Mouse (Mus musculus) intestine, embryonic 16.5 days (tissue): ENCODE data around the gene Bcl2a1b. TPM values are rescaled to one million over a fixed set of nuclear protein-coding genes. Genes with fewer than 3 reads are reported as not detected.
"Not testable (repeated sequence)": the region's sequence is repeated elsewhere in the genome, so short reads cannot be mapped to it uniquely, and the experiment has no call there.

Source experiments
- ATAC-seq: fragments of 200-750 bp; cut with Nextera tagmentation; 2 replicates; pipeline ENCODE4 v1.8.0; 2017; ENCODE audit warnings: moderate TSS enrichment, moderate library complexity
- H3K27ac ChIP-seq: fragments of 300-500 bp; sonication (generic); 2 replicates; pipeline ENCODE4 v1.5.1; 2014; ENCODE audit warnings: mild to moderate bottlenecking, low read length
- H3K27me3 ChIP-seq: fragments of 300-500 bp; sonication (generic); replicated peaks from 2 replicates; pipeline ENCODE4 v1.6.1; 2014; ENCODE audit warnings: low read length, control low read depth, mixed read lengths; ENCODE audit not compliant: control insufficient read depth, insufficient read depth
- H3K36me3 ChIP-seq: fragments of 300-500 bp; sonication (generic); 2 replicates; pipeline ENCODE4 v1.6.1; 2014; ENCODE audit warnings: low read length, control low read depth; ENCODE audit not compliant: control insufficient read depth, insufficient read depth
- H3K4me1 ChIP-seq: fragments of 300-500 bp; sonication (generic); 2 replicates; pipeline ENCODE4 v1.6.1; 2014; ENCODE audit warnings: low read length, control low read depth, mixed read lengths; ENCODE audit not compliant: control insufficient read depth, insufficient read depth
- H3K4me2 ChIP-seq: fragments of 300-500 bp; sonication (generic); 2 replicates; pipeline ENCODE4 v1.6.1; 2014; ENCODE audit warnings: low read depth, low read length, control low read depth
- H3K4me3 ChIP-seq: fragments of 300-500 bp; sonication (generic); 2 replicates; pipeline ENCODE4 v1.5.1; 2014; ENCODE audit warnings: mild to moderate bottlenecking, low read length
- H3K9ac ChIP-seq: fragments of 300-500 bp; sonication (generic); 2 replicates; pipeline ENCODE4 v1.6.1; 2014; ENCODE audit warnings: low read depth, low read length
- H3K9me3 ChIP-seq: fragments of 300-500 bp; sonication (generic); 2 replicates; pipeline ENCODE4 v1.6.1; 2016; ENCODE audit warnings: low read length, control low read depth; ENCODE audit not compliant: control insufficient read depth
- WGBS: fragments of 180-500 bp; shearing (Covaris S2); extraction: QIAGEN DNeasy Blood & Tissue Kit; methylation state at CpG from one replicate; pipeline ENCODE4 v1.1.7; 2014; 5-methylcytosine and 5-hydroxymethylcytosine counted together
- polyA plus RNA-seq: library from polyadenylated mRNA; unstranded; fragments of >200 nt; fragmentation: Nextera tagmentation; extraction: Ambion mirVana; gene quantifications from 2 replicates; pipeline ENCODE4 v1.2.1, GENCODE M21; 2015

Gene Bcl2a1b
- polyA plus RNA-seq, 1 experiment from 2014 or later = 4.1 TPM

DNA sequence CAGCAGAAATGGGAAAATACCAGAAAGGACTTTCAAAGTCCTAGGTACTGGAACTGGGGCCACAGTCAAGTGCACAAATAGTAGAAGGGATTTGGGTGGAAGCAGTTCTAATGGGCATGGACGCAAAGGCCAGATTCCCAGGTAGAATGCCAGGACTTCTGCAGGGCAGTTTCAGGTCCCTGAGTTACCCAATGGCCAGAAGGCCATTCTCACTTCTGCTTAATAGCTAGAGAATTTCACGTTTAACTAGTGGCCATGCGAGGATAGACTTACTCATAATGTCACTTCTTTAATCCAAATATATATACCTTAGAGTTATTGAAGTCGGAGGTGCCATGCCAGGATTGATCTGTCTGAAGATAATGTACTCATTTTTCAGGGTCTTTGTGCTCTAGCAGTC is 38.1 kb downstream of the Bcl2a1b start:
- 83% methylated on average over 4 of the region's 4 CpGs for WGBS
- H3K36me3 ChIP-seq, ATAC-seq: not testable (repeated sequence)

DNA sequence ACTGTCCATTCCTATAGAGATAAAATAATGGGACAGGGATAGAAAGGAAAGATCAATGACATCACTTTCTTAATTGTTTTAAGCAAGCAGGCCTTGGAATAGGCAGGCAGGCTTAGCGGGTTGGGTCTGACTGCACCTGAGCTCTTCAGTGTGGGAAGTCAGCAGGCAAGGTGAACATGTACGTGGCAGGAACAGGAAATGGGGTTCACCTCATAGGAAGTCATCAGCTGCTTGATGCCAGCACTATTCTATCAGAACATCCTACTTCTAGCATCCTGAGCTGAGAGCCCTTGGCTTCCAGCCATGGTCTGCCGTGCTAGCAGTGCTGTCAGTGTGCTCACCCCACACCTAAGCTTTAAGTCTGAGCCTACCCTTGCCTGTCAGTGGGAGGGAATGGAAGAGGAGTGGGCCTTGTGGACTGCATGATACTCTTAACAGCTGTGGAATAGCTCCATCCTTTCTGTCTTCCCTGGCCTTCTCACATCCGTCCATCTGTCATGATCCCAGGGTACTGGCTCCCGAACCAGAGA is 40.0 kb downstream of the Bcl2a1b start:
- H3K9ac ChIP-seq, H3K27me3 ChIP-seq, H3K36me3 ChIP-seq, H3K4me3 ChIP-seq, H3K27ac ChIP-seq, H3K4me1 ChIP-seq, H3K9me3 ChIP-seq, ATAC-seq, H3K4me2 ChIP-seq: not testable (repeated sequence)
- 79% methylated on average over 4 of the region's 5 CpGs for WGBS

More for the DNA sequence above, 38.1 kb downstream of the Bcl2a1b start:
- H3K9ac ChIP-seq, H3K27ac ChIP-seq, H3K4me2 ChIP-seq, H3K4me1 ChIP-seq, H3K27me3 ChIP-seq, H3K9me3 ChIP-seq, H3K4me3 ChIP-seq: not testable (repeated sequence)

DNA sequence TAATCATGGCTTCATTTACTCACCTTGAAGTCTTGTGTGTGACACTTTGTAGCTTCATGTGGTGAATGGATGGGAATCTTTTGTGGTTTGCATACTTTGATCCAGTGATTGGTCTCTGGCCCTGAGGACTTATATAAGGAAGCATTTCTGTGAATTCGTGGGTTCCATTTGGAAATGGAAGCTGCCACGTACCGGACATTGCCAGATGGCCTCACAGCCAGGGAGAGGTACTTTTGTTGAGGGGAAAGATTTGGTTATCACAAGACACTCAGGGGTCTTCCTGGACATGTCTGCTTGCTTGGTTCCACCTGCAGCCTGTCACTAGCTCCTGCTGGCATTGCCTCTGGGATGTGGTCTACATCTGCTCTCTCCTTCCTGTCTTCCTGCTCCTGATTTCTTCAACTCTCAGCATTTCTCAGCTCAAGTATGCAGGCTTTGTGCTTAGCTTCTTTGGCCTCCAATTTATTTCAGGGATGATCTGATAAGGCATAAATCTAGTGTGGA is 41.6 kb downstream of the Bcl2a1b start:
- H3K9ac ChIP-seq, H3K36me3 ChIP-seq, H3K4me1 ChIP-seq, H3K27me3 ChIP-seq, H3K27ac ChIP-seq, H3K4me2 ChIP-seq, H3K9me3 ChIP-seq, H3K4me3 ChIP-seq, ATAC-seq: not testable (repeated sequence)
- WGBS = 78% methylated on average over 3 of the region's 3 CpGs

DNA sequence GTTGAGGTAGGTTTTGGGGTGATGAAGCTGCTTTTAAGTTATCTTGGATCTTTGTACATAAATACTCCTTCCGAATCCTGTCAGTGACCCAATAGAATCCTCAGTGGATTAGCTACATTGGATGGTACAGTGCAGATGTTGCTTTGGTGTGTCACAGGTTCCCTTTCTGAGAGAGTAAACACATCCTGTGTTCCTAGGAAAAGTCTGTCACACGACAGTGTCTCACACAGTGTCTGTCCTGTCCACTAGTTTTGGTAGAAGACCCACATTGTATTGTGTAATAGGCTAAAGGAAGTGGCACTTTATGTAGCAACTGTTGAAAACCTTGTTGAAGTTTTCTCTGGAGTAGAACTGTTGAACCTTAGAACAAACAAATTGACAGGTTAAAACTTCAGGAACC is 54.4 kb downstream of the Bcl2a1b start:
- Histone ChIP-seq H3K27me3 (no peaks in the 10 kb centered on the region), H3K4me3 (no peak overlapping the region), H3K9ac (no peak overlapping the region), H3K36me3 (no peaks in the 10 kb centered on the region), H3K27ac (no peak overlapping the region), H3K4me2 (no peak overlapping the region), H3K4me1 (no peaks in the 10 kb centered on the region), H3K9me3 (no peaks in the 10 kb centered on the region)
- WGBS = 72% methylated on average over 2 of the region's 2 CpGs
- ATAC-seq = no peak

DNA sequence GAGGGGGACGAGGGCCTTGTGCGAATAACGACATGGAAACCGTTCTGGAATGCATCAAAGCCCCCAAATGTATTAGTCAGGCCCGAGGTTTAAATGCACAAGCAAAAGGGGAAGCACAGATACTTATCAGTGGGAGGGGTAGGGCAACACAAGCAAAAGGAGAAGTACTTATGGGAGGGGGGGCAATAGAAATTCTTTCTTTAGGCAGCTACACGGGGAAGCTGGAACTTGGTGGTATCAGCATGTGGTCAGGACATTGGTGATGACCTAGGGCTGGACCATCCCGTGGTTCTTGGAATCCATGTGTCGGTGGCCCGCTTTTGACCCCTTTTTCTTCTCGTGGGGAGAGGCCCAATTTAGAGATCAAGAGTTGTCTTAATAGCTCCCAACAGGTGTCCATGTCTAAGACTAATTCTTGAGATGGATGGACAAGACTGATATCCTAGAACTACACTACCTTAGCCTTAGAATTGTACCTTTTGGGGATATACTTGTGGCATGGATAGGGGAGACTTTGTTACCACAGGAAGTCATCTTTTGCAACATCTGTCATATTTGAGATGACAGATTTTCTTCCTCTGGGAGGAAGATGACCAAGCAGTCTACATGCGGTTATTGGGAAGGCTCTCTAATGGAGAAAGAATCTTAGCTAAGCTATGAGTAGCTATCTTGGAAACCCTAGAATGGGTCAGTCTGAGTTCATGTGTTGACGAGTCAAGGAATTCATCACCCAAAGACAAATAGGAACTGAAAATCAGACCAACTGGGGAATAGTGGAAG is 57.7 kb downstream of the Bcl2a1b start:
- WGBS = 92% methylated on average over 12 of the region's 12 CpGs
- ATAC-seq = no peak
- Histone ChIP-seq H3K27me3 (no peaks in the 10 kb centered on the region), H3K36me3 (no peaks in the 10 kb centered on the region), H3K4me3 (no peak overlapping the region), H3K27ac (no peak overlapping the region), H3K9ac (no peak overlapping the region), H3K4me1 (no peaks in the 10 kb centered on the region), H3K4me2 (no peak overlapping the region), H3K9me3 (no peaks in the 10 kb centered on the region)

Other genes starting within 250 kb of the Bcl2a1b start
- gene Bcl2a1a, start 242.3 kb upstream of the Bcl2a1b start, polyA plus RNA-seq = 2.2 and 2.4 TPM in 2 replicates
- not detected in 2 replicates for gene Trim43b, start 106.4 kb upstream of the Bcl2a1b start, polyA plus RNA-seq
- 0.77 TPM in 1 of 2 replicates, not detected in the other for gene Gm29094, start 170 bp downstream of the Bcl2a1b start, polyA plus RNA-seq
- 29.8 and 36.2 TPM in 2 replicates for gene Mthfs, start 11.5 kb downstream of the Bcl2a1b start, polyA plus RNA-seq